Mouse (Mus musculus): ENCODE data around the gene Ubac2.

GRCm38 (mm10) chr14:121933906-121934596 lies 55.6 kb downstream of the Ubac2 start:
- TF ChIP-seq CTCF (IDR thresholded peaks at IDR 0.05; ENCODE audit: low read depth, low read length) (no peak), POLR2AphosphoS5 (IDR thresholded peaks at IDR 0.05; ENCODE audit: insufficient replicate concordance, low read depth, low read length) (no peak), TAL1 (conservative IDR thresholded peaks at IDR 0.05; ENCODE audit: low read depth, low read length) (no peak), GATA1 (IDR thresholded peaks at IDR 0.05; ENCODE audit: borderline replicate concordance, low read length) (no peak), GATA2 (IDR thresholded peaks at IDR 0.05; ENCODE audit: borderline replicate concordance, low read depth, low read length) (no peak)
